Mouse (Mus musculus): ENCODE results near the gene Chst15. TPM values are rescaled to one million over a fixed set of nuclear protein-coding genes. Genes with fewer than 3 reads are reported as not detected.

Gene Chst15
- polyA plus RNA-seq, 1 experiment from 2014 or later: 6.2 TPM

DNA sequence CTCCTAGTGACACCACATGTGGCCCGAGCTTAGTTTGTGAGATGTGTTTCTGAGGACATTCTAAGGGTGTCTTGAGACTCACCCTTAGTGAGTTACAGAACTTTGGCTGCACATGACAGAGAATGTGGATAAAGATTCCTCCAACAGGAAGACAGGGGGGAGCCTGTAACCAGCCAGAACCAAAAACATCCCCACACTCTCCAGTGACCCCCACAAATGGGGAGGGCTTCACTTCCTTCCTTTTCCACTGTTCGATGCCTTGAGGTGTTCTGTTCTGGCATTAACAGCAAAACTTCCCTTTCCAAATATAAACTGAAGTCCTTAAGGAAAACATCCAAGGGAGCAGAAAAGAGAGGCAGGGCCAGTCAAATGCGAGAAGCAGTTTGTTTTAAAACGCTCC is 79.8 kb downstream of the Chst15 start:
- Histone ChIP-seq H3K9me3 (replicated peaks; ENCODE audit: control insufficient read depth, low read length) (no peaks in the 10 kb centered on the region), H3K36me3 (ENCODE audit: control insufficient read depth, insufficient read depth) (no peaks in the 10 kb centered on the region), H3K4me3 (ENCODE audit: low read length) (no peak overlapping the region), H3K4me1 (ENCODE audit: control insufficient read depth, insufficient read depth, low read length) (peaks cover 5% of the 10 kb centered on the region; the same call in 1 of the 2 replicates), H3K4me2 (ENCODE audit: low read depth, low read length) (no peak overlapping the region), H3K27ac (ENCODE audit: low read length) (no peak overlapping the region), H3K27me3 (ENCODE audit: control insufficient read depth, insufficient read depth, low read length) (no peaks in the 10 kb centered on the region), H3K9ac (ENCODE audit: low read length) (no peak overlapping the region)
- 55% methylated on average over 4 of the region's 4 CpGs for WGBS
- ATAC-seq (replicated peaks; ENCODE audit: extremely low read depth, insufficient read depth, low FRiP score): no peak

GRCm38 (mm10) chr7:132236789-132237188 is 80.2 kb downstream of the Chst15 start:
- Histone ChIP-seq H3K4me2 (ENCODE audit: low read depth, low read length) (no peak overlapping the region), H3K4me1 (ENCODE audit: control insufficient read depth, insufficient read depth, low read length) (peaks cover 5% of the 10 kb centered on the region; the same call in 1 of the 2 replicates), H3K27ac (ENCODE audit: low read length) (no peak overlapping the region), H3K36me3 (ENCODE audit: control insufficient read depth, insufficient read depth) (no peaks in the 10 kb centered on the region), H3K9ac (ENCODE audit: low read length) (no peak overlapping the region), H3K9me3 (replicated peaks; ENCODE audit: control insufficient read depth, low read length) (no peaks in the 10 kb centered on the region), H3K27me3 (ENCODE audit: control insufficient read depth, insufficient read depth, low read length) (no peaks in the 10 kb centered on the region), H3K4me3 (ENCODE audit: low read length) (no peak overlapping the region)
- no peak for ATAC-seq (replicated peaks; ENCODE audit: extremely low read depth, insufficient read depth, low FRiP score)
- WGBS: 64% methylated on average over 8 of the region's 8 CpGs

DNA sequence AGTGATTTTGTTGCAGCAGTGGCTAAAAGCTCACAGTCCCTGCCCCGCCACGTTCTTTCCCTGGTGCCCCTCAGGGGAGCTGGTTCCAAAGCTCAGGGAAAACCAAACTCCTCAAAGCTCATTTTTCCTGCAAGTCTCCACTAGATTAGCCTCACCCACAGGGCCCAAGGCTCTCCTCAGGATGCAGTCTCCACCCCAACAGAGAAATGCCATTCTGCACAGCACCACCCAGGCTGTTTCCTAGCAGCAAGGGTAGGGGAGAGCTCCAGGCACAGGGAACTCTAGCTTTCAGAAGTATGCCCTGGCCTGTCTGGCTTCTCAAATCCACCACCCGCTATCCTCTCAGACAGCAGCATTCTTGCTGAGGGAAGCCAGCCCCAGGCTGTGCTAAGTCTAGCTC is 82.8 kb downstream of the Chst15 start:
- no peaks in the 10 kb centered on the region for H3K27me3 ChIP-seq (ENCODE audit: control insufficient read depth, insufficient read depth, low read length)
- no peak overlapping the region for H3K9ac ChIP-seq (ENCODE audit: low read length)
- no peak overlapping the region for H3K4me2 ChIP-seq (ENCODE audit: low read depth, low read length)
- no peak for ATAC-seq (replicated peaks; ENCODE audit: extremely low read depth, insufficient read depth, low FRiP score)
- H3K4me3 ChIP-seq (ENCODE audit: low read length): no peak overlapping the region
- WGBS: 60% methylated on average over 3 of the region's 3 CpGs
- H3K27ac ChIP-seq (ENCODE audit: low read length): no peak overlapping the region
- H3K4me1 ChIP-seq (ENCODE audit: control insufficient read depth, insufficient read depth, low read length): peaks cover 5% of the 10 kb centered on the region; the same call in 1 of the 2 replicates
- no peaks in the 10 kb centered on the region for H3K9me3 ChIP-seq (replicated peaks; ENCODE audit: control insufficient read depth, low read length)
- H3K36me3 ChIP-seq (ENCODE audit: control insufficient read depth, insufficient read depth): no peaks in the 10 kb centered on the region

- no peak overlapping the region for H3K9ac ChIP-seq (ENCODE audit: low read length)
- ATAC-seq (replicated peaks; ENCODE audit: extremely low read depth, insufficient read depth, low FRiP score): no peak
- H3K4me1 ChIP-seq (ENCODE audit: control insufficient read depth, insufficient read depth, low read length): peaks cover 5% of the 10 kb centered on the region; the same call in 1 of the 2 replicates
- no peak overlapping the region for H3K4me3 ChIP-seq (ENCODE audit: low read length)
- H3K27ac ChIP-seq (ENCODE audit: low read length): no peak overlapping the region
- no peak overlapping the region for H3K4me2 ChIP-seq (ENCODE audit: low read depth, low read length)
- H3K27me3 ChIP-seq (ENCODE audit: control insufficient read depth, insufficient read depth, low read length): no peaks in the 10 kb centered on the region
- H3K36me3 ChIP-seq (ENCODE audit: control insufficient read depth, insufficient read depth): no peaks in the 10 kb centered on the region
- WGBS: 72% methylated on average over 4 of the region's 4 CpGs
- H3K9me3 ChIP-seq (replicated peaks; ENCODE audit: control insufficient read depth, low read length): no peaks in the 10 kb centered on the region
Observed at GRCm38 (mm10) chr7:132233732-132234131, 83.3 kb downstream of the Chst15 start.

DNA sequence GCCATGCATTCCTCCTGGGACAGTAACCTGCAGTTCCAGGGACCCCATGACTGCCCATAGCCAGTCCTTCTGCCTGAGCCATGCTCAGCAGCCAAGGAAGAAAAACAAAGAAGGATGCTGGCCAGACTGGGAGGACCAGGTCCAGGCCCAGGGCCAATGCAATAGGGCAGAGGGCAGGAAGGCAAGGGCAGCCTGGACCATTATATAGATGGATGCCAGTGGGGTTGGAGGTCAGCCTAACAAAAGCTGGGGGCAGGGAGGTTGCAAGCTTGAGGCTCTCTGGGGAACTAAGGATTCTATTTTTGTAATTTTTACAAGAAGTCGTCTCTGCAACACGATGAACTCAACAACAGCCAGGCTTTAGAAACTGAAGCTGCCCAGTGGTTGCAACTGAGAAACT is 84.1 kb downstream of the Chst15 start:
- no peak overlapping the region for H3K27ac ChIP-seq (ENCODE audit: low read length)
- H3K4me2 ChIP-seq (ENCODE audit: low read depth, low read length): no peak overlapping the region
- no peak overlapping the region for H3K9ac ChIP-seq (ENCODE audit: low read length)
- no peak for ATAC-seq (replicated peaks; ENCODE audit: extremely low read depth, insufficient read depth, low FRiP score)
- H3K4me3 ChIP-seq (ENCODE audit: low read length): no peak overlapping the region
- H3K27me3 ChIP-seq (ENCODE audit: control insufficient read depth, insufficient read depth, low read length): no peaks in the 10 kb centered on the region
- WGBS: 33% methylated on average over 2 of the region's 2 CpGs
- H3K36me3 ChIP-seq (ENCODE audit: control insufficient read depth, insufficient read depth): no peaks in the 10 kb centered on the region
- H3K4me1 ChIP-seq (ENCODE audit: control insufficient read depth, insufficient read depth, low read length): peaks cover 3% of the 10 kb centered on the region; the same call in 1 of the 2 replicates
- no peaks in the 10 kb centered on the region for H3K9me3 ChIP-seq (replicated peaks; ENCODE audit: control insufficient read depth, low read length)

- no peaks in the 10 kb centered on the region for H3K9me3 ChIP-seq (replicated peaks; ENCODE audit: control insufficient read depth, low read length)
- H3K27ac ChIP-seq (ENCODE audit: low read length): no peak overlapping the region
- WGBS: 76% methylated on average over 3 of the region's 3 CpGs
- no peak overlapping the region for H3K9ac ChIP-seq (ENCODE audit: low read length)
- H3K4me3 ChIP-seq (ENCODE audit: low read length): no peak overlapping the region
- no peak for ATAC-seq (replicated peaks; ENCODE audit: extremely low read depth, insufficient read depth, low FRiP score)
- H3K36me3 ChIP-seq (ENCODE audit: control insufficient read depth, insufficient read depth): no peaks in the 10 kb centered on the region
- no peaks in the 10 kb centered on the region for H3K4me1 ChIP-seq (ENCODE audit: control insufficient read depth, insufficient read depth, low read length)
- no peak overlapping the region for H3K4me2 ChIP-seq (ENCODE audit: low read depth, low read length)
- H3K27me3 ChIP-seq (ENCODE audit: control insufficient read depth, insufficient read depth, low read length): no peaks in the 10 kb centered on the region
Observed at GRCm38 (mm10) chr7:132231476-132231875, 85.6 kb downstream of the Chst15 start.

GRCm38 (mm10) chr7:132230961-132231360 is 86.1 kb downstream of the Chst15 start:
- Histone ChIP-seq H3K9ac (ENCODE audit: low read length) (no peak overlapping the region), H3K27ac (ENCODE audit: low read length) (no peak overlapping the region), H3K4me3 (ENCODE audit: low read length) (no peak overlapping the region), H3K4me2 (ENCODE audit: low read depth, low read length) (no peak overlapping the region), H3K4me1 (ENCODE audit: control insufficient read depth, insufficient read depth, low read length) (no peaks in the 10 kb centered on the region), H3K27me3 (ENCODE audit: control insufficient read depth, insufficient read depth, low read length) (no peaks in the 10 kb centered on the region), H3K36me3 (ENCODE audit: control insufficient read depth, insufficient read depth) (no peaks in the 10 kb centered on the region), H3K9me3 (replicated peaks; ENCODE audit: control insufficient read depth, low read length) (no peaks in the 10 kb centered on the region)
- WGBS: 78% methylated on average over 3 of the region's 3 CpGs
- no peak for ATAC-seq (replicated peaks; ENCODE audit: extremely low read depth, insufficient read depth, low FRiP score)

DNA sequence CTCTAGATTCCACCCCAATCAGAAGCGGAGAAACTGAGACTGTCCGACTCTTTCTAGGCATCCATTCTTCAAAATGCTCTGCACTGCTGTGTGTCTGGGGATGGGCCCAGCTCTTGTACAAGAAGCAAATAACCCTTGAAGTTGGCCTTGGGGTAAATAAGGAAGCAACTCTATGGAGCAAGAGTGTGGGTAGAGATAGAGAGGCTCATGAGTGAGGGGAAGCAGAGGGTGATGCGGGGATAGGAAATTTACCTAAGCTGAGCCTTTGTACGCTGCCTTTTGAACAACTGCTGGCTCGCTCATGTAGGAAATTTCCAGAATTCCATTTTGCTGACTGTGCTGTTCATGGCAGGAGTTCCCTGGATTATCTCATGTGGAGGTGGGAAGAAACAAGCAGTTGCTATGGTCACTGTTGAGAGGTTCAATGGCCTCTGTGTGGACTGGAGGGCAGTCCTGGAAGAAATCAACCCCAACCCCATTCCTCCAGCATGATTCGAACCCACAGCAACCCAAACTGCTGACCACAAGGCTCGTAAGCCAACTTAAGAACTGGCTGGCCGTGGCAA is 89.9 kb downstream of the Chst15 start:
- Histone ChIP-seq H3K9ac (ENCODE audit: low read length) (no peak overlapping the region), H3K4me1 (ENCODE audit: control insufficient read depth, insufficient read depth, low read length) (0 out of 2 replicates have a peak, but pooled peaks cover 4% of the 10 kb centered on the region), H3K4me2 (ENCODE audit: low read depth, low read length) (no peak overlapping the region), H3K27me3 (ENCODE audit: control insufficient read depth, insufficient read depth, low read length) (no peaks in the 10 kb centered on the region), H3K4me3 (ENCODE audit: low read length) (no peak overlapping the region), H3K9me3 (replicated peaks; ENCODE audit: control insufficient read depth, low read length) (no peaks in the 10 kb centered on the region), H3K27ac (ENCODE audit: low read length) (no peak overlapping the region), H3K36me3 (ENCODE audit: control insufficient read depth, insufficient read depth) (no peaks in the 10 kb centered on the region)
- 61% methylated on average over 8 of the region's 8 CpGs for WGBS
- ATAC-seq (replicated peaks; ENCODE audit: extremely low read depth, insufficient read depth, low FRiP score): 0 out of 2 replicates have a peak, but pooled peaks have one; percentile 25

DNA sequence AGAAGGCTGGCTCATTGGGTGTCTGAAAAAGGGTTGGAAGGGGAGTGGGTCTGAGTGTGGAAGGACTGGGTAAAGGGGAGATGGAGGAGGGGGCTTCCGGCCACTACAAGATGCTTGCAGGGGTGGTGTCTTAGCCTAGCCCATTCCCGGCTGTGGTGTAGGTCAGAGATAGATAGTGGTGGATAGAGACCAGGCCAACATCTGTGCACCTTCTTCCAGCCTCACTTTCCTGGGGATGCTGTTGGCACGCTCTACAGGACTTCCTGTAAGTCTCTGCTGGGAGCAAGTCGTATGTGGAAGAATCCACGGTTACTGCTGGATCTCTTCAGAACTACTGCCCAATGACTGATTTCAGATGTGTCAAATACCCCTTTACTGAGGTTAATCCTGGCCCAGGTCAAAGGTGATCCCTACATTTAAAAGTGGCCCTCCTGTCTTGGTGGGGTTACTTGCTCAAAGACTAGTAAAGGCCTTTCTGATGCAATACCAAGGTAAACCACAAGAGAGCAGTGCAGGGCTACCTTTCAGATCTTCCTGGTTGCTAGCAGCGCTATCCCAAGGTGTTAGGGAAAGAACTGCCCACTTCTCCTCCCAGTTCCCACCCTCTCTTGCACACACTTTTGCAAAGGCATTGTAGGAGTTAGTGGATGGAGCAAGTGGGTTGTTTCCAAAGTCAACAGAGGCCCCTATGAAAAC is 90.5 kb downstream of the Chst15 start:
- ATAC-seq (replicated peaks; ENCODE audit: extremely low read depth, insufficient read depth, low FRiP score): peak; percentile 67; the same call in 1 of the 2 replicates
- no peak overlapping the region for H3K27ac ChIP-seq (ENCODE audit: low read length)
- H3K4me1 ChIP-seq (ENCODE audit: control insufficient read depth, insufficient read depth, low read length): 0 out of 2 replicates have a peak, but pooled peaks cover 4% of the 10 kb centered on the region
- no peaks in the 10 kb centered on the region for H3K36me3 ChIP-seq (ENCODE audit: control insufficient read depth, insufficient read depth)
- H3K4me2 ChIP-seq (ENCODE audit: low read depth, low read length): no peak overlapping the region
- H3K4me3 ChIP-seq (ENCODE audit: low read length): no peak overlapping the region
- no peak overlapping the region for H3K9ac ChIP-seq (ENCODE audit: low read length)
- H3K9me3 ChIP-seq (replicated peaks; ENCODE audit: control insufficient read depth, low read length): no peaks in the 10 kb centered on the region
- no peaks in the 10 kb centered on the region for H3K27me3 ChIP-seq (ENCODE audit: control insufficient read depth, insufficient read depth, low read length)
- 52% methylated on average over 6 of the region's 6 CpGs for WGBS

Measured in heart, embryonic 16.5 days (tissue).